Mouse (Mus musculus) liver, adult 2 months (tissue): Measurements from ENCODE around the gene Clip2. TPM values are rescaled to one million over a fixed set of nuclear protein-coding genes. Genes with fewer than 3 reads are reported as not detected.

Experiments
- DNase-seq: peaks from one replicate; pipeline ENCODE4 v3.0.0-alpha.2; 2011; ENCODE audit warnings: low read depth, low spot score; ENCODE audit errors: extremely low read depth
- H3K27ac ChIP-seq: fragments of 200-500 bp; replicated peaks from 2 replicates; pipeline ENCODE4 v1.5.1; 2012; ENCODE audit warnings: low read depth, mild to moderate bottlenecking, control low read depth, inconsistent platforms, low read length; ENCODE audit not compliant: insufficient read depth
- H3K27me3 ChIP-seq: fragments of 200-500 bp; 2 replicates; pipeline ENCODE4 v1.6.1; 2012; ENCODE audit warnings: mild to moderate bottlenecking, moderate library complexity, low read length, inconsistent platforms; ENCODE audit not compliant: control insufficient read depth, insufficient read depth
- H3K36me3 ChIP-seq: fragments of 200-500 bp; 2 replicates; pipeline ENCODE4 v1.6.1; 2012; ENCODE audit warnings: low read length, inconsistent platforms; ENCODE audit not compliant: control insufficient read depth, insufficient read depth
- H3K4me1 ChIP-seq: fragments of 200-500 bp; 2 replicates; pipeline ENCODE4 v1.6.1; 2011; ENCODE audit warnings: low read length; ENCODE audit not compliant: control insufficient read depth, insufficient read depth
- H3K4me3 ChIP-seq: fragments of 200-500 bp; 2 replicates; pipeline ENCODE4 v1.5.1; 2011; ENCODE audit warnings: low read depth, mild to moderate bottlenecking, control low read depth, low read length, moderate library complexity; ENCODE audit not compliant: insufficient read depth
- H3K79me2 ChIP-seq: fragments of 200-500 bp; 2 replicates; pipeline ENCODE4 v1.6.1; 2012; ENCODE audit warnings: inconsistent platforms, mild to moderate bottlenecking, low read length, moderate library complexity; ENCODE audit not compliant: control insufficient read depth, insufficient read depth
- H3K9ac ChIP-seq: fragments of 200-500 bp; 2 replicates; pipeline ENCODE4 v1.6.1; 2012; ENCODE audit warnings: low read depth, mild to moderate bottlenecking, control low read depth, inconsistent platforms, low read length
- CTCF ChIP-seq: fragments of 200-500 bp; IDR thresholded peaks from 2 replicates; pipeline ENCODE4 v1.5.1; 2011; ENCODE audit warnings: low read depth, low read length, control low read depth
- POLR2A ChIP-seq: fragments of 200-500 bp; IDR thresholded peaks from 2 replicates; pipeline ENCODE4 v1.6.1; 2011; ENCODE audit warnings: low read length, control low read depth; ENCODE audit not compliant: insufficient read depth; ENCODE audit errors: extremely low read depth
- WGBS: fragments of 180-500 bp; shearing (Covaris S2); methylation state at CpG from one replicate; pipeline ENCODE4 v1.1.7; 2018; 5-methylcytosine and 5-hydroxymethylcytosine counted together
- polyA plus RNA-seq: library from polyadenylated mRNA; depleted of rRNA; stranded (reverse); fragments of >200 nt; gene quantifications from 2 replicates; pipeline ENCODE4 v1.2.3, GENCODE M21; 2012
- total RNA-seq: library from RNA; depleted of rRNA; stranded (reverse); fragments of >200 nt; gene quantifications from 2 replicates; pipeline ENCODE4 v1.2.3, GENCODE M21; 2014

The Clip2 gene
- total and polyA plus RNA-seq, 2 experiments = 0.92 to 1.6 TPM

DNA sequence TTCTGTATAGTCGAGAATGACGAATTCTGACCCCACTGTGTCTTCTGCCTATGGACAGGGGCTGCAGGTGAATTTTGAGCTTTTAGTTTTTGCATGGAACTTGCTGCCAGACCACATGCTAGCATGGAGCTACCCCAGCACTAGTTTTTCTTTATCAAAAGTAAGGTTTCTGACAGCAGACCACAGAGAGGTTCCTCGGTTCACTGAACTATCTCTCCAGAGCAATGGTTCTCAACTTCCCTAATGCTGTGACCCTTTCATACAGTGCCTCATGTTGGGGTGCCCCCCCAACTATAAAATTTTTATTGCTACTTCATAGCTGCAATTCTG lies 31.6 kb upstream of the Clip2 start:
- 42% methylated on average over 3 of the region's 3 CpGs for WGBS
- Histone ChIP-seq H3K9ac (no peak overlapping the region), H3K36me3 (no peaks in the 10 kb centered on the region), H3K4me1 (peaks cover 2% of the 10 kb centered on the region), H3K79me2 (no peaks in the 10 kb centered on the region; the same call in 1 of the 2 replicates), H3K27me3 (no peaks in the 10 kb centered on the region), H3K27ac (no peak overlapping the region), H3K4me3 (no peak overlapping the region)
- no peak for DNase-seq
- no peak for TF ChIP-seq POLR2A
- no peak for TF ChIP-seq CTCF

DNA sequence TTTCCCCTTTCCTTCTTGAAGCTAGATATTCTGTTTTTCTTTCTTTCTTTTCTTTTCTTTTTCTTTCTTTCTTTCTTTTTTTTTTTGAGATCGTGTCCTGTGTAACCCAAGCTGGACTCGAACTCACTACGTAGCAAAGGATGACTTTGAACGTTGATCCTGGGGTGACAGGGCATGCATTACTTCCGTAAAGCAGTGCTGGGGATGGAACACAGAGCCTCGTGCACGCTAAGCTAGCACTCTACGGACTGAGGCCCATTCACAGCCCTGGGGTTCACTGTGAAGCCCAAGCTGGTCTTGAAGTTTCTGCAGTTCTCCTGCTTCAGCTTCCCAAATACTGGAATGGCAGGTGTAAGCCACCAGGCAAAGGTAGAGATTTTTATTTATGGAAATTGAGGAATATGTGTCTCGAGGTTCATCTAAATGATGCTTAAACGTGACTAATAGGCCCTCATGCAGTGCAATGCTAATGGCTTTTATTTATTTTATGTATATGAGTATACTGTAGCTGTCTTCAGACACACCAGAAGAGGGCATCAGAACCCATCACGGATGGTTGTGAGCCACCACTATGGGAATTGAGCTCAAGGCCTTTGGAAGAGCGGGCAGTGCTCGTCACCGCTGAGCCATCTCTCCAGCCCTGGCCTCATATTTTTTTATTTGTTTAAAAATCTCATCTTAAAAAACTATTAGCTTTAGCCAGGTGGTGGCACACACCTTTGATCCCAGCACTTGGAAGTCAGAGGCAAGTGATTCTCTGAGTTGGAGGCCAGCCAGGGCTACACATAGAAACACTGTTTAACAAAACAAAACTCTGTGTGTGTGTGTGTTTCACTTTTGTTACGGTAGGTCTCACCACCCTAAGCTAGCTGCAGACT lies 31.0 kb upstream of the Clip2 start:
- Histone ChIP-seq H3K4me1 (peaks cover 2% of the 10 kb centered on the region), H3K27me3 (no peaks in the 10 kb centered on the region), H3K9ac (peak overlapping the region; percentile 77), H3K36me3 (no peaks in the 10 kb centered on the region), H3K27ac (no peak overlapping the region), H3K4me3 (peak overlapping the region; percentile 69), H3K79me2 (no peaks in the 10 kb centered on the region; the same call in 1 of the 2 replicates)
- DNase-seq = peak; percentile 60
- 13% methylated on average over 15 of the region's 15 CpGs for WGBS
- TF ChIP-seq POLR2A (no peak), CTCF (no peak)

DNA sequence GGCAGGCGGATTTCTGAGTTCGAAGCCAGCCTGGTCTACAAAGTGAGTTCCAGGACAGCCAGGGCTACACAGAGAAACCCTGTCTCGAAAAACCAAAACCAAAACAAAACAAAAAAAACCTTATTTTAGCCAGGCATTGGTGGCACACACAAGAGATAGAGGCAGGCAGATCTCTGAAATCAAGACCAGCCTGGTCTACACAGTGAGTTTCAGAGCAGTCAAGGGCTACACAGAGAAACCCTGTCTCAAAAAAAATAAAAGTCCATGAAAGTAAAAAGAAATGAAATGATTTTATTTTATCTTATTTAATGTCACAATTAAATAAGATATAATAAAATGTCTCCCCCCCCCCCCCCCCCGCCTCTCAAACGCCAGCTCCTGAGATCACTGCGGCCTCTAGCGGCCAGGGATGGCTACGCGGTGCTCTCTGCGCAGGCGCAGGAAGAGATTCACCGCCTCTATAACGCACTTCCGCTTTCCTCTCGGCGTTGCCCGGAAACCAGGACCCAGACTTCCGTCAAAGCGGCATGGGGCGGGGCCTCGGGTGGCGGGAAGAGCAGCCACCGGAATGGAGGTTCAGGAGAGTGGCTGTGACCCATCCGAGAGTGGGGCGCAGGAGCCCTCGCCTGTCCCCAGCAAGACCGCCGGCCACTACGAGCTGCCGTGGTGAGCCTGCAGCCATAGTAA lies 30.1 kb upstream of the Clip2 start:
- Histone ChIP-seq H3K4me1 (peaks cover 2% of the 10 kb centered on the region), H3K27ac (no peak overlapping the region), H3K27me3 (no peaks in the 10 kb centered on the region), H3K79me2 (no peaks in the 10 kb centered on the region; the same call in 1 of the 2 replicates), H3K9ac (peak overlapping the region; percentile 77), H3K36me3 (no peaks in the 10 kb centered on the region), H3K4me3 (peak overlapping the region; percentile 69)
- 7% methylated on average over 30 of the region's 30 CpGs for WGBS
- TF ChIP-seq CTCF = peak; percentile 83
- 0 out of 2 replicates have a peak, but pooled peaks have one; percentile 34 for TF ChIP-seq POLR2A
- peak; percentile 82 for DNase-seq

DNA sequence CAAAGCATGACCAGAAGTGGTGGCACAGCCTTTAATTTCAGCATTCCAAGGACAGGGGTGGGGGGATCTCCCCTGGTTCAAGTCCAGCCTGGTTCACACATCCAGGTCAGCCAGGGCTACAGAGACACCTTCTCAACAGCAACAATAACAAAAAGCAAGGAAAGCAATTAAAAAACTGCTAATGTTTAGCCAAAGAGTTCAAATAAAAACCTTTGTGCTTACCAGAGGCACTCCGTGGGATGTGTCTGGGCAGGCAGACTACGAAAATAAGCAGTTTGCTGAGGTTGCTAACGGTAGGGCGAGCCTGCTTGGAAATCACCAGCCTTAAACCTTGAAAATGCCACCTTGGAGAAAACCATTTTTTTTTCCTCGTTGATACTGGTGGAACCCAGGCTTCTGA lies 28.9 kb upstream of the Clip2 start, which contains the start of gene Rfc2:
TSS of gene Rfc2 (plus strand) at position 221 of the 400 bp plus-strand sequence.
- Histone ChIP-seq H3K4me1 (peaks cover 2% of the 10 kb centered on the region), H3K79me2 (no peaks in the 10 kb centered on the region; the same call in 1 of the 2 replicates), H3K27ac (no peak within 1 kb of the TSS), H3K27me3 (no peaks in the 10 kb centered on the region), H3K4me3 (no peak within 1 kb of the TSS), H3K9ac (no peak within 1 kb of the TSS), H3K36me3 (no peaks in the 10 kb centered on the region)
- TF ChIP-seq CTCF (no peak), POLR2A (no peak)
- no peak for DNase-seq
- WGBS = 86% methylated on average over 5 of the region's 5 CpGs

DNA sequence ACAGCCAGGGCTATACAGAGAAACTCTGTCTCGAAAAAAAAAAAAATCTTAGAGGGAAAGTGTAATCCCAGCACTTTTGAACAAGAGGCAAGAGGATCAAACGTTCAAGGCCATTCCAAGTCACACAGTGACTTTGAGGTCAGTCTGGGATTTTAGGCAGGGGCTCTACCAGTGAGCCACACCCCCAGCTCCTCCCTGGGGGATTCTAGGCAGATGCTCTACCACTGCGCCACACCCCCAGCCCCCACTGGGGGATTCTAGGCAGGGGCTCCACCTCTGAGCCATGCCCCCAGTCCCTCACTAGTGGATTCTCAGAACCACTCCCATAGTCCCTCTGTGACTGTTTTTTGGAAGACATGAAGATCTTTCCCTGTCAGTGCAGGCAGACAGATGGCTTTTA lies 26.9 kb upstream of the Clip2 start:
- Histone ChIP-seq H3K27me3 (no peaks in the 10 kb centered on the region), H3K4me3 (no peak overlapping the region), H3K27ac (no peak overlapping the region), H3K9ac (no peak overlapping the region), H3K79me2 (no peaks in the 10 kb centered on the region; the same call in 1 of the 2 replicates), H3K4me1 (peaks cover 2% of the 10 kb centered on the region), H3K36me3 (no peaks in the 10 kb centered on the region)
- no peak for DNase-seq
- no peak for TF ChIP-seq CTCF
- 66% methylated on average over 3 of the region's 3 CpGs for WGBS

DNA sequence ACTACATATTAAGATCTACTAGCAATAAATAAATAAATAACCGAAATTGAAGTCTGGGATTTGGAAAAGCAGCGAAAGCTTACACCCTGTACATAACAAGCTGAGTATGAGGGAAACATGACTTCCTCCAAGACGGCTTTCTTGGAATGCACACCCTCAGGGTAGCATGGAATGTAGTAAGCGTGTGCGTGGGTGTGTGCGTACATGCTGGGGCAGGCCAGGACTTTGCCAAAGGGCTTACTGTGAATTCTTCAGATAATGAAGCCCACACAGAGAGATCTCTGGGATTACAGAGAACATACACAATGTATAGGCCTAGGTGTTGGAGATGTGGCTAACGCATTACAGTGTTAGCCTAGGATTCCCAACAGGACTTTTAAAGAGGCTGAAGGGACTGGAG lies 25.3 kb upstream of the Clip2 start:
- Histone ChIP-seq H3K27me3 (no peaks in the 10 kb centered on the region), H3K79me2 (no peaks in the 10 kb centered on the region), H3K36me3 (no peaks in the 10 kb centered on the region), H3K9ac (no peak overlapping the region), H3K4me3 (no peak overlapping the region), H3K4me1 (no peaks in the 10 kb centered on the region), H3K27ac (no peak overlapping the region)
- no peak for TF ChIP-seq CTCF
- TF ChIP-seq POLR2A = no peak
- no peak for DNase-seq
- 91% methylated on average over 7 of the region's 7 CpGs for WGBS
